ENCODE assay signal across 16 mouse cellular contexts in genomic region chr14:26076620-26077390, GRCm38 (mm10). TPM values are rescaled to one million over a fixed set of nuclear protein-coding genes. Genes with fewer than 3 reads are reported as not detected.
"Had no signal": no experiment of that assay in that cellular context is flagged by ENCODE, and none has a peak within 500 bp of the region (broad histone marks: within the 10 kb centered on the region; RNA-seq: fewer than 3 reads in every experiment).

No protein-coding gene starts in this region.

RNA-seq across cellular contexts. Expression of gene Cphx2, which starts 4.5 kb away (rescaled TPM):
- polyA plus RNA-seq: forebrain, embryonic 16.5 days; frontal cortex, adult 2 months; heart, embryonic 10.5 days; heart, embryonic 12.5 days; heart, embryonic 14.5 days; heart, embryonic 16.5 days; hindbrain, embryonic 10.5 days; hindbrain, embryonic 12.5 days; hindbrain, embryonic 14.5 days; hindbrain, embryonic 16.5 days; kidney, embryonic 14.5 days; kidney, embryonic 16.5 days; limb, embryonic 10.5 days; limb, embryonic 12.5 days; limb, embryonic 14.5 days had no signal

RNA-seq across cellular contexts. Expression of gene Cphx3, which starts 5.3 kb away (rescaled TPM):
- polyA plus RNA-seq: forebrain, embryonic 16.5 days; frontal cortex, adult 2 months; heart, embryonic 10.5 days; heart, embryonic 12.5 days; heart, embryonic 14.5 days; heart, embryonic 16.5 days; hindbrain, embryonic 10.5 days; hindbrain, embryonic 12.5 days; hindbrain, embryonic 14.5 days; hindbrain, embryonic 16.5 days; inflammation-experienced regulatory T-cells, adult 6 months; kidney, embryonic 14.5 days; limb, embryonic 10.5 days; limb, embryonic 12.5 days; limb, embryonic 14.5 days had no signal

RNA-seq across cellular contexts. Expression of gene Gm9780, which starts 34.3 kb away (rescaled TPM):
- polyA plus RNA-seq: inflammation-experienced regulatory T-cells, adult 6 months; limb, embryonic 10.5 days; limb, embryonic 12.5 days had no signal

RNA-seq across cellular contexts. Expression of gene Duxbl2, which starts 41.3 kb away (rescaled TPM):
- polyA plus RNA-seq: forebrain, embryonic 16.5 days; heart, embryonic 14.5 days; heart, embryonic 16.5 days; hindbrain, embryonic 10.5 days; hindbrain, embryonic 12.5 days; inflammation-experienced regulatory T-cells, adult 6 months; limb, embryonic 10.5 days; limb, embryonic 12.5 days had no signal
